Mouse (Mus musculus): Measurements from ENCODE around the gene Unc5c. TPM values are rescaled to one million over a fixed set of nuclear protein-coding genes. Genes with fewer than 3 reads are reported as not detected.

Unc5c gene
- polyA plus RNA-seq, 1 experiment from 2014 or later: 4.4 TPM

GRCm38 (mm10) chr3:141644264-141644663 lies 179.2 kb downstream of the Unc5c start:
- Histone ChIP-seq H3K27me3 (replicated peaks; ENCODE audit: control insufficient read depth, insufficient read depth, low read length) (no peaks in the 10 kb centered on the region), H3K27ac (ENCODE audit: low read depth, low read length) (no peak overlapping the region), H3K9me3 (replicated peaks; ENCODE audit: control insufficient read depth, low read length) (no peaks in the 10 kb centered on the region), H3K4me2 (ENCODE audit: low read length) (no peak overlapping the region), H3K36me3 (ENCODE audit: control insufficient read depth, insufficient read depth, low read length) (no peaks in the 10 kb centered on the region), H3K9ac (ENCODE audit: low read length) (no peak overlapping the region), H3K4me1 (ENCODE audit: control insufficient read depth, insufficient read depth, low read length) (no peaks in the 10 kb centered on the region), H3K4me3 (ENCODE audit: low read depth, low read length) (no peak overlapping the region)
- ATAC-seq (no peak), DNase-seq (ENCODE audit: low spot score) (no peak)
- 76% methylated on average over 5 of the region's 5 CpGs for WGBS

GRCm38 (mm10) chr3:141646588-141646987 lies 181.6 kb downstream of the Unc5c start:
- ATAC-seq: no peak
- no peaks in the 10 kb centered on the region for H3K27me3 ChIP-seq (replicated peaks; ENCODE audit: control insufficient read depth, insufficient read depth, low read length)
- WGBS: 91% methylated on average over 2 of the region's 2 CpGs

GRCm38 (mm10) chr3:141650658-141651057 lies 185.6 kb downstream of the Unc5c start:
- no peak overlapping the region for H3K4me3 ChIP-seq (ENCODE audit: low read depth, low read length)

More at GRCm38 (mm10) chr3:141646588-141646987, 181.6 kb downstream of the Unc5c start:
- no peak overlapping the region for H3K4me2 ChIP-seq (ENCODE audit: low read length)
- H3K9me3 ChIP-seq (replicated peaks; ENCODE audit: control insufficient read depth, low read length): no peaks in the 10 kb centered on the region
- H3K27ac ChIP-seq (ENCODE audit: low read depth, low read length): no peak overlapping the region
- no peak overlapping the region for H3K4me3 ChIP-seq (ENCODE audit: low read depth, low read length)
- no peaks in the 10 kb centered on the region for H3K36me3 ChIP-seq (ENCODE audit: control insufficient read depth, insufficient read depth, low read length)
- H3K4me1 ChIP-seq (ENCODE audit: control insufficient read depth, insufficient read depth, low read length): no peaks in the 10 kb centered on the region
- no peak overlapping the region for H3K9ac ChIP-seq (ENCODE audit: low read length)
- no peak for DNase-seq (ENCODE audit: low spot score)

GRCm38 (mm10) chr3:141653915-141654314 lies 188.9 kb downstream of the Unc5c start:
- Histone ChIP-seq H3K4me2 (ENCODE audit: low read length) (no peak overlapping the region), H3K27ac (ENCODE audit: low read depth, low read length) (no peak overlapping the region), H3K9me3 (replicated peaks; ENCODE audit: control insufficient read depth, low read length) (no peaks in the 10 kb centered on the region), H3K36me3 (ENCODE audit: control insufficient read depth, insufficient read depth, low read length) (no peaks in the 10 kb centered on the region), H3K4me3 (ENCODE audit: low read depth, low read length) (no peak overlapping the region), H3K9ac (ENCODE audit: low read length) (no peak overlapping the region), H3K4me1 (ENCODE audit: control insufficient read depth, insufficient read depth, low read length) (no peaks in the 10 kb centered on the region; the same call in 1 of the 2 replicates), H3K27me3 (replicated peaks; ENCODE audit: control insufficient read depth, insufficient read depth, low read length) (no peaks in the 10 kb centered on the region)
- WGBS: 82% methylated on average over 1 of the region's 1 CpGs
- ATAC-seq (no peak), DNase-seq (ENCODE audit: low spot score) (no peak)

More at GRCm38 (mm10) chr3:141650658-141651057, 185.6 kb downstream of the Unc5c start:
- H3K4me1 ChIP-seq (ENCODE audit: control insufficient read depth, insufficient read depth, low read length): no peaks in the 10 kb centered on the region
- ATAC-seq (peak; percentile 26; the same call in 1 of the 2 replicates), DNase-seq (ENCODE audit: low spot score) (peak; percentile 55)
- H3K4me2 ChIP-seq (ENCODE audit: low read length): no peak overlapping the region
- no peaks in the 10 kb centered on the region for H3K9me3 ChIP-seq (replicated peaks; ENCODE audit: control insufficient read depth, low read length)
- no peaks in the 10 kb centered on the region for H3K36me3 ChIP-seq (ENCODE audit: control insufficient read depth, insufficient read depth, low read length)
- no peaks in the 10 kb centered on the region for H3K27me3 ChIP-seq (replicated peaks; ENCODE audit: control insufficient read depth, insufficient read depth, low read length)
- 33% methylated on average over 3 of the region's 3 CpGs for WGBS
- no peak overlapping the region for H3K27ac ChIP-seq (ENCODE audit: low read depth, low read length)
- H3K9ac ChIP-seq (ENCODE audit: low read length): no peak overlapping the region

- H3K27me3 ChIP-seq (replicated peaks; ENCODE audit: control insufficient read depth, insufficient read depth, low read length): no peaks in the 10 kb centered on the region
- H3K4me2 ChIP-seq (ENCODE audit: low read length): no peak overlapping the region
- 75% methylated on average over 3 of the region's 3 CpGs for WGBS
- no peaks in the 10 kb centered on the region for H3K9me3 ChIP-seq (replicated peaks; ENCODE audit: control insufficient read depth, low read length)
- ATAC-seq (peak; percentile 52; the same call in 1 of the 2 replicates), DNase-seq (ENCODE audit: low spot score) (peak; percentile 28)
- H3K36me3 ChIP-seq (ENCODE audit: control insufficient read depth, insufficient read depth, low read length): no peaks in the 10 kb centered on the region
- H3K9ac ChIP-seq (ENCODE audit: low read length): no peak overlapping the region
- no peaks in the 10 kb centered on the region; the same call in 1 of the 2 replicates for H3K4me1 ChIP-seq (ENCODE audit: control insufficient read depth, insufficient read depth, low read length)
- no peak overlapping the region for H3K4me3 ChIP-seq (ENCODE audit: low read depth, low read length)
- no peak overlapping the region for H3K27ac ChIP-seq (ENCODE audit: low read depth, low read length)
Observed at GRCm38 (mm10) chr3:141659041-141659789, 194.2 kb downstream of the Unc5c start.

GRCm38 (mm10) chr3:141660065-141661062 lies 195.3 kb downstream of the Unc5c start:
- ATAC-seq (no peak), DNase-seq (ENCODE audit: low spot score) (no peak)
- no peak overlapping the region for H3K4me3 ChIP-seq (ENCODE audit: low read depth, low read length)
- H3K36me3 ChIP-seq (ENCODE audit: control insufficient read depth, insufficient read depth, low read length): no peaks in the 10 kb centered on the region
- H3K4me2 ChIP-seq (ENCODE audit: low read length): no peak overlapping the region
- H3K27me3 ChIP-seq (replicated peaks; ENCODE audit: control insufficient read depth, insufficient read depth, low read length): no peaks in the 10 kb centered on the region
- H3K27ac ChIP-seq (ENCODE audit: low read depth, low read length): no peak overlapping the region
- no peaks in the 10 kb centered on the region; the same call in 1 of the 2 replicates for H3K4me1 ChIP-seq (ENCODE audit: control insufficient read depth, insufficient read depth, low read length)
- no peaks in the 10 kb centered on the region for H3K9me3 ChIP-seq (replicated peaks; ENCODE audit: control insufficient read depth, low read length)
- WGBS: 73% methylated on average over 15 of the region's 15 CpGs
- H3K9ac ChIP-seq (ENCODE audit: low read length): no peak overlapping the region

- WGBS: 60% methylated on average over 2 of the region's 2 CpGs
- ATAC-seq: no peak
- Histone ChIP-seq H3K4me3 (ENCODE audit: low read depth, low read length) (no peak overlapping the region), H3K36me3 (ENCODE audit: control insufficient read depth, insufficient read depth, low read length) (no peaks in the 10 kb centered on the region), H3K27ac (ENCODE audit: low read depth, low read length) (no peak overlapping the region), H3K27me3 (replicated peaks; ENCODE audit: control insufficient read depth, insufficient read depth, low read length) (no peaks in the 10 kb centered on the region), H3K4me2 (ENCODE audit: low read length) (no peak overlapping the region), H3K9me3 (replicated peaks; ENCODE audit: control insufficient read depth, low read length) (no peaks in the 10 kb centered on the region), H3K4me1 (ENCODE audit: control insufficient read depth, insufficient read depth, low read length) (peaks cover 6% of the 10 kb centered on the region; the same call in 1 of the 2 replicates), H3K9ac (ENCODE audit: low read length) (no peak overlapping the region)
- DNase-seq (ENCODE audit: low spot score): peak; percentile 20
Observed at GRCm38 (mm10) chr3:141689113-141689512, 224.1 kb downstream of the Unc5c start.

GRCm38 (mm10) chr3:141690676-141691075 lies 225.7 kb downstream of the Unc5c start:
- H3K9me3 ChIP-seq (replicated peaks; ENCODE audit: control insufficient read depth, low read length): no peaks in the 10 kb centered on the region
- H3K4me2 ChIP-seq (ENCODE audit: low read length): no peak overlapping the region
- H3K4me1 ChIP-seq (ENCODE audit: control insufficient read depth, insufficient read depth, low read length): peaks cover 6% of the 10 kb centered on the region; the same call in 1 of the 2 replicates
- no peak for DNase-seq (ENCODE audit: low spot score)
- H3K27me3 ChIP-seq (replicated peaks; ENCODE audit: control insufficient read depth, insufficient read depth, low read length): no peaks in the 10 kb centered on the region
- no peaks in the 10 kb centered on the region for H3K36me3 ChIP-seq (ENCODE audit: control insufficient read depth, insufficient read depth, low read length)
- no peak overlapping the region for H3K4me3 ChIP-seq (ENCODE audit: low read depth, low read length)
- WGBS: 92% methylated on average over 1 of the region's 1 CpGs
- ATAC-seq: no peak
- H3K9ac ChIP-seq (ENCODE audit: low read length): no peak overlapping the region
- no peak overlapping the region for H3K27ac ChIP-seq (ENCODE audit: low read depth, low read length)
